Mouse (Mus musculus) sigmoid colon, adult 10 weeks (tissue): ENCODE data around the gene Ppp2r5b. TPM values are rescaled to one million over a fixed set of nuclear protein-coding genes. Genes with fewer than 3 reads are reported as not detected.

Experiments
- polyA plus RNA-seq: library from polyadenylated mRNA; stranded (reverse); fragments of 350-450 nt; fragmentation: Illumina TruSeq; extraction: RNeasy Lipid Tissue Mini Kit (QIAGEN cat#74804); gene quantifications from one replicate; pipeline ENCODE4 v1.2.3, GENCODE M21; 2014; ENCODE audit warnings: low read depth, low replicate concordance

The Ppp2r5b gene
- polyA plus RNA-seq: 0.50 TPM

DNA sequence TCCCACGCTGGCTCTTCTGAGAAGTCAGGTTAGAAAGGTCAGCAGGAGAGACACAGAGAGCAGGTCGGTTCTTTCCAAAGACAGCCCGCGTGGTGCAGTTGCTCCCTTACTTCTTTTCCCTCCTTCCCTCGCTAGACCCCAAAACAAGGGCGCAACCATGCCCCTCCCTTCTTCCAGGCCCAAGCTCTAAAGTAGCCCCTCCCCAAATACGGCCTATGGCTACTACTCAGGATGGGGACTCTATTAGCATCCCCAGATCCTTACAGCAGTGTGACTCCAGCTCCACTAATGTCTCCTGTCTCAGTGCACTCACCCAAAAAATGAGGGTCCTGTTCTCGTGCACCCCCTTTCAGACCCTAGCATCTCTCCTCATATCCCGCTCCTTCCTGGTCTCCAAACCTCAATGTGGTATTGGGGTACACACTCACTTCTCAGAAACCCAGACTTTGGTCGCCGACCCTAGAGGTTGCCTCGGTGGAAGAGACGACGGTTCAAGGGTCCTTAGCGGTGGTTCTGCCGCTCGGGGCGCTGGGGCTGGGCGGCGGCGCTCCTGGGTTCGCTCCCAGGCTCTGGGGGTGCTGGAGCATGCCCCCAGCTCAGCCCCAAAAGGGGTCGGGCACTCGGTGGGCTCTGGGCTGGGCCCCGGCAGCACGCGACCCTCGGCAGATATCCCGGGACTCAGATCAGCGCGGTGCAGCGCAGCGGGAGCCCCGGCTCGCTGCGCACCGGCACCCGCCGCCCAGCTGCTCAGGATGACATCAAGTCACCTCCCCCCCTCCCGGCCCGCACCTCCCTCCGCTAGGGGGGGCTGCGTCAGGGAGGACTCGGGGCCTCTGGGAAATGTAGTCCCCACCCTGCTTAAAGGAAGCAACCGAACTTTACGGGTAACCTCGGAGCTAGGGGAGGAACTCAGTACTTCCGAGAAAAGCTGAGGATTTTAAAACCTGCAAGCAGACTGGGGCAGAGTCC, at the start of gene Ppp2r5b:
Gene Ppp2r5b, minus strand, starts transcription at position 789 of the 969 bp plus-strand sequence.

DNA sequence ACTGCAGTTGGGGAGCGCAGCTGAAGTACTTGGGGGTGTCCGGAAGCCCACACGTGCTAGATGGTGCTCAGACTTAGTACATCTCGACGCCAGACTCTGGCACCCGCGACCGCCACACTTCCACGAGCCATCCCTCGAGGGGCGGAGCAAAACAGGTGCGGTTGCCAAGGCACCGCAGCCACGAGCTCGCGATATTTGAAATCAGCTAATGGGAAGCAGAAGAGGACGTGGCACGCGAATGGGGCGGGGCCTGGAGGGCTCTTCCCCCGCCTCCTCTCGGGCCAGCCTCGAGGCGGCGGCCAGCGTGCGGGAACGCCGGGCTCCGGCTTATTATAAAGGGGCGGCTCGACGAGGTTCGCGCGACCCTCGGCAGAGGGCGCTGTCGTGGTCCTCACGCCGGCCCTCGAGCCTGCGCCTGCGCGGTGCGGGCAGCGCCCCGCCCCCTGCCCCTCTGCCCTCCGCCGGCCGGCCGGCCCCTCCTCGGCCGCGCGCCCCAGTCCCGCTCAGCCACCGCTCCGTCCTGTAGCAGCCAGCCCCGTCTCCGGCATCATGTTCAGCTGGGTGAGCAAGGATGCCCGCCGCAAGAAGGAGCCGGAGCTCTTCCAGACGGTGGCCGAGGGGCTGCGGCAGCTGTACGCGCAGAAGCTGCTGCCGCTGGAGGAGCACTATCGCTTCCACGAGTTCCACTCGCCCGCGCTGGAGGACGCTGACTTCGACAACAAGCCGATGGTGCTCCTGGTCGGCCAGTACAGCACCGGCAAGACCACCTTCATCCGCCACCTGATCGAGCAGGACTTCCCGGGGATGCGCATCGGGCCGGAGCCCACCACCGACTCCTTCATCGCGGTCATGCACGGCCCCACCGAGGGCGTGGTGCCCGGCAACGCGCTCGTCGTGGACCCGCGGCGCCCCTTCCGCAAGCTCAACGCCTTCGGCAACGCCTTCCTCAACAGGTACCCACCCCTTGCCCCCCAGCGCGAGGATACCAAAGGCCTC, 41.1 kb upstream of the Ppp2r5b start, which contains the start of gene Ehd1:
Gene Ehd1, plus strand, starts transcription at position 300 of the 996 bp plus-strand sequence.

DNA sequence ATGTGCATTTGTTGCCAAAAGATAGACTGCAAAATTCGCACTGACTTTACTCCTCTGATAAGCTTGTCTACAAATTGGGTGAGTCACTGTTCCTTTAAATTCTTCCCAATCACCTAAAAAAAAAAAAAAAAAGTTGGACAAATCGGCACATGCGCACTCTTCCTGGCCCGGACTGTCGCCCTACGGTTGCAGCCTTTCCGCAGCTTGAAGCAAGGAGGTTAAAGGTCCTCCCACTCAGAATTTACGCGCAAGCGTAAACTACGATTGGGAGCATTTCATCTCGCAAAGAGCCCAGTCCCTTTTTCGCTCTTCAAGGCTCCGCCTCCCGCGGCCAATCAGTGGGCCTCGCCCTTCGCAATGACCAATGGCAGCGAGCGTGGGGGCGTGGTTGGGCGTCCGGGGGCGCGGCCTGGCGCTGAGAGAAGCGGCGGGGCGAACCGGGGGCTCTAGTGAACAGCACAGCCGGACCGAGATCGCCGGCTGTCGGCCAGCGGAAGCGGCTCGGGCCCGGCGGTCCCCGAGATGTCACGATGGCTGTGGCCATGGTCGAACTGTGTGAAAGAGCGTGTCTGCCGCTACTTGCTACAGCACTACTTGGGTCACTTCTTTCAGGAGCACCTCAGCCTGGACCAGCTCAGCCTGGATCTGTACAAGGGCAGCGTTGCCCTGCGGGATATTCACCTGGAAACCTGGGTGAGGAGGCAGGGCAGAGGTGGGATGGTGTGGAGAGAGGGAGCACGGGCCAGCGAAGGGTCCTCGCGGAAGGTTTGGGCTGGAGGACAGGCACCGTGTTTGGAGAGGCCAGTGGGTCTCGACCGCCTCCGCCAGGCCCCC, 5.8 kb upstream of the Ppp2r5b start, which contains the start of gene Atg2a:
Gene Atg2a, plus strand, starts transcription at position 395 of the 834 bp plus-strand sequence.

DNA sequence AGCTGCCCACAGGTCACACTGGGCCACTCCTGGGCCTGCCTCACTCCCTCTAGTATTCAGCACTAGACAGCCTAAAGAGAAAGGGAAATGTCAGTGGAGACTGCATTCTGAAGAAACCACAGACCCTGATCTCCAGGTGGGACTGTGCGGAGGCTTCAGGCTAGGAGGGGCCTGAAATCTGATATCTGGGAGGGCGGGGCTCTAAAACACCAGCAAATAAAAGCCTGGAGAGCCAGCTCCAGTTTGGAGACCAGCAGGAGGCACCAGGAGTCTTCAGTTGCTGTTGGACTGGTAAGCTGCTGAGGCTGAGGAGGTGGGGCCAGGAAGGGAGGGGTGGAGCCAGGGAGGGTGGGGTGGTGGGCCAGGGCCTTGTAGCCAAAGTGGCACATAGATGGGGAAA, 9.5 kb downstream of the Ppp2r5b start, which contains the start of gene Gpha2:
Gene Gpha2, plus strand, starts transcription at position 246 of the 400 bp plus-strand sequence.

DNA sequence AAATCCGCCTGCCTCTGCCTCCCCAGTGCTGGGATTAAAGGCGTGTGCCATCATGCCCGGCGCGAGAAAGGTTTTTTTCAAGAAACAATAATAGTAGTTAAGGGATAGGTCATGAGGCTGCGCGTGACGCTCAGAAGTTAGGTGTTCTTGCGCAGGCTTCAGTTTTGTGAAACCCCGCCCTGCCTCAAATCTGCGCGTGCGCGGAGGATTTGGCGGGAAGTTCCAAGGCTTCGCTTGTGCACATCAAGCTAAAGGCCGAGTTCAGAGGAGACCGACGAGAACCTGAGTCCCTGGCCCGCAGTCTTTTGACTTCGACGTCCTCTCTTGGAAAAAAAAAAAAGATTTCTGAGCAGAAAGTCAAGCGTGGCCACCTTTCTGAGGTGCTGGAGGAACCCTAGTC, 51.5 kb downstream of the Ppp2r5b start, which contains the start of gene Majin:
Gene Majin, plus strand, starts transcription at position 258 of the 400 bp plus-strand sequence.

Other genes starting within 250 kb of the Ppp2r5b start
- gene Slc22a20, start 249.7 kb downstream of the Ppp2r5b start, polyA plus RNA-seq: not detected
- gene Capn1, start 220.0 kb downstream of the Ppp2r5b start, polyA plus RNA-seq: 2.7 TPM
- gene Syvn1, start 189.3 kb downstream of the Ppp2r5b start, polyA plus RNA-seq: 1.1 TPM
- 24.2 TPM for gene Mrpl49, start 178.1 kb downstream of the Ppp2r5b start, polyA plus RNA-seq
- gene Fau, start 178.0 kb downstream of the Ppp2r5b start, polyA plus RNA-seq: 18.5 TPM
- gene Znhit2, start 174.7 kb downstream of the Ppp2r5b start, polyA plus RNA-seq: not detected
- 3.7 TPM for gene Tm7sf2, start 167.5 kb downstream of the Ppp2r5b start, polyA plus RNA-seq
- gene Vps51, start 158.6 kb downstream of the Ppp2r5b start, polyA plus RNA-seq: 13.1 TPM
- gene Tmem262, start 155.8 kb downstream of the Ppp2r5b start, polyA plus RNA-seq: not detected
- not detected for gene Gm28374, start 153.6 kb downstream of the Ppp2r5b start, polyA plus RNA-seq
- gene Zfpl1, start 150.9 kb downstream of the Ppp2r5b start, polyA plus RNA-seq: 0.69 TPM
- 3.0 TPM for gene Cdca5, start 150.9 kb downstream of the Ppp2r5b start, polyA plus RNA-seq
- gene AC131692.1, start 141.5 kb downstream of the Ppp2r5b start, polyA plus RNA-seq: not detected
- 1.5 TPM for gene Naaladl1, start 130.1 kb downstream of the Ppp2r5b start, polyA plus RNA-seq
- 0.82 TPM for gene Sac3d1, start 117.2 kb downstream of the Ppp2r5b start, polyA plus RNA-seq
- 6.2 TPM for gene Snx15, start 107.6 kb downstream of the Ppp2r5b start, polyA plus RNA-seq
- 1.2 TPM for gene Batf2, start 94.9 kb downstream of the Ppp2r5b start, polyA plus RNA-seq
- 3.0 TPM for gene Arl2, start 94.3 kb downstream of the Ppp2r5b start, polyA plus RNA-seq
- not detected for gene Majin, start 51.5 kb downstream of the Ppp2r5b start, polyA plus RNA-seq
- gene Gpha2, start 9.5 kb downstream of the Ppp2r5b start, polyA plus RNA-seq: not detected
- 0.32 TPM for gene Atg2a, start 5.8 kb upstream of the Ppp2r5b start, polyA plus RNA-seq
- gene Ehd1, start 40.9 kb upstream of the Ppp2r5b start, polyA plus RNA-seq: 8.5 TPM
- 7.5 TPM for gene Cdc42bpg, start 70.6 kb upstream of the Ppp2r5b start, polyA plus RNA-seq
- 4.4 TPM for gene Men1, start 99.1 kb upstream of the Ppp2r5b start, polyA plus RNA-seq
- gene Map4k2, start 105.3 kb upstream of the Ppp2r5b start, polyA plus RNA-seq: 6.6 TPM
- 156 TPM for gene Sf1, start 127.8 kb upstream of the Ppp2r5b start, polyA plus RNA-seq
- gene Pygm, start 148.5 kb upstream of the Ppp2r5b start, polyA plus RNA-seq: 4.2 TPM
- gene Rasgrp2, start 163.5 kb upstream of the Ppp2r5b start, polyA plus RNA-seq: 4.7 TPM
- gene Nrxn2, start 182.9 kb upstream of the Ppp2r5b start, polyA plus RNA-seq: 0.16 TPM